Comparison of ENCODE assay signal across 1 mouse cellular context in genomic region chr11:83791133-83791532, GRCm38 (mm10).
TF ChIP-seq lines count a peak whose summit lies in the region.

No protein-coding gene starts in this region.

TF ChIP-seq in CH12.LX, 34 proteins besides CTCF, POLR2A, EP300 and RAD21:
- no peak for TF ChIP-seq USF2 (conservative IDR thresholded peaks at IDR 0.05; ENCODE audit: low read depth, low read length)
- no peak for TF ChIP-seq POLR2AphosphoS2 (IDR thresholded peaks at IDR 0.05; ENCODE audit: low read depth, low read length)
- TF ChIP-seq SMC3 (IDR thresholded peaks at IDR 0.05; ENCODE audit: low read depth, low read length), result peak; percentile 48
- no peak for TF ChIP-seq ETS1 (conservative IDR thresholded peaks at IDR 0.05; ENCODE audit: low read depth, low read length)
- no peak for TF ChIP-seq TCF12 (IDR thresholded peaks at IDR 0.05; ENCODE audit: low read depth, low read length)
- no peak for TF ChIP-seq E2F4 (IDR thresholded peaks at IDR 0.05; ENCODE audit: insufficient replicate concordance, low read depth, low read length)
